Mouse (Mus musculus) kidney, postnatal 36 days (tissue): ENCODE measurements around the gene Clns1a.

ENCODE experiments used
- DNase-seq, 2 experiments: peaks; one replicate each; pipeline ENCODE4 v3.0.0; 2021 to 2022; ENCODE audit warnings: mixed read lengths in 2 of 2

The Clns1a gene

GRCm38 (mm10) chr7:97696506-97697254 is at the start of gene Clns1a:
TSS of gene Clns1a (plus strand) at chr7:97696634.
- DNase-seq, result peak; percentile 94 to 98

DNA sequence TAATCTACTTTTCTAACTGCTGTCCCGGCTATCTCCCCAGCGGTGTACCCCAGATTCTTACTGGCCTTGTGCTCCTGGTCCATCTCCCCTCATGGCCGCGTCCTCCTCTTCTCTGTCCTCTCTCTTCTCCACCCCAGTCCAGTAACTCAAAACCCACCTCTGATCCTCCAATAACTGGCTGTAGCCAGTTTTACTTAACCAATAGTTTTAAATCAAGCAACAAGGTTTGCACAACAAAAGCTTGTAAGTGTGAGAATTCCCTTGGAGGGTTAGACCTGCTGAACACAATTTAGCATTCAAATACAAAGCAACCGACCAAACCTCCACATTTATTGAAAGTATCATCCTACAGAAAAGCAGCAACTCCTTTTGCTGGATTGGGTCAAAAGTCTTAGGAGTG is 48.8 kb upstream of the Clns1a start:
- DNase-seq, result no peak

GRCm38 (mm10) chr7:97650729-97651128 is 45.7 kb upstream of the Clns1a start:
- DNase-seq, result no peak

DNA sequence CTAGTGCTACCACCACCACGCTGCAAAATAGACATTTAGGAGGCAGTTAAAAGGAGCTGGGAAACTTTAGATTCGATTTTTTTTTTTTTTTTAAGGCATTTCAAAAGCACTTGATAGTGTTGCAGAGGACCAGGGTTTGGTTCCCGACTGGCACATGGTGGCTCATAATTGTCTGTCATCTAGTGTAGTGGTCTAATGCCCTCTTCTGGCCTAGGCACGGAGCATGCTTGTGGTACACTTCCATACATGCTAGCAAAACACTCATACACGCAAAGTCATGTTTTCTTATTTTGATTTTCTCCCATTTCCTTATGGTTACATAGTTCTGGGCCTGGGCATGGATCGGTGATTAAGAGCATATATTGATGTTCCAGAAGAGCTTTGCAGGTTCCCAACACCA is 40.3 kb upstream of the Clns1a start:
- peak; percentile 12 to 17 for DNase-seq

GRCm38 (mm10) chr7:97661634-97662033 is 34.8 kb upstream of the Clns1a start:
- DNase-seq, result no peak

GRCm38 (mm10) chr7:97679239-97679638 is 17.2 kb upstream of the Clns1a start:
- peak in 1 of 2 experiments; percentile 25 for DNase-seq

DNA sequence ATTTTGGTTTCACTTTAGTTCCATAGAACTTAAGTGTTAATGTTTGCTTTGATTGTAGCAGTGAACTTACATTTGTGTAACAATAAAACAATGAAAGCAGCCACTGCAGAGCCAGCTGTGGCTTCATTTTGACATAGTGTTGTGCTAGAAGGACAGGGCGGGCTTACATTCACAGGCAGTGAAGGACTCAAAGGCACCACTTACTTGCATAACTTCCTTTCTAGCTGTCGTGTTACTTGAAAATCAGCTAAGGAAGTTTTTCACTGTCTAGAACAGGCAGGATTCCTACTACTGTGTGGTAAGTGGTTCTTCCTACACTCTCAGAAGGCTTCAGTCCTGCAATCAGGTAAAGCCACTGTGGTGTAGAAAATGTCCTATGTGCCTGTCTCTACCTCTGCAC is 8.6 kb upstream of the Clns1a start:
- DNase-seq, result no peak

- no peak for DNase-seq
These were observed 993 bp upstream of the Clns1a start for GRCm38 (mm10) chr7:97695441-97695840.

GRCm38 (mm10) chr7:97696133-97696505 is 315 bp upstream of the Clns1a start:
- no peak for DNase-seq

DNA sequence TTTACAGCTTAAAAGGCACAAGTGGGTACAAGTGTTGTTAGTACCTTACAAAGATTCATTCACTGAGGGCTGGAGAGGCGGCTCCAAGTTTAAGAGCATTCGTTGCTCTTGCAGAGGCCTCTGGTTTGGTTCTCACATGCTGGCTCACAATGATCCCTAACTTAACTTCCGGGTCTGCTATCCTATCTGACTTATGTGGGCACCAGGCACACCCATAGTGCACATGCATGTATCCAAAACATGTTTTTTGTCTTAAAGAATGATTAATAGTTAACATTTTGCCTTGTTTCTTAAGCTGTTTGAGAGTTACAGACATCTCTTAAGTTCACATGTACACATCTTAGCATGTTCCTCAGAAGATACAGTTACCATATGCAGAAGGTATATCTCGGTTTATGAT is 3.7 kb downstream of the Clns1a start:
- no peak for DNase-seq

GRCm38 (mm10) chr7:97701106-97701505 is 4.7 kb downstream of the Clns1a start:
- no peak for DNase-seq

GRCm38 (mm10) chr7:97707123-97707522 is 10.7 kb downstream of the Clns1a start:
- DNase-seq, result peak; percentile 43 to 77

- DNase-seq, result no peak
These were observed 11.4 kb downstream of the Clns1a start for GRCm38 (mm10) chr7:97707809-97708208.

DNA sequence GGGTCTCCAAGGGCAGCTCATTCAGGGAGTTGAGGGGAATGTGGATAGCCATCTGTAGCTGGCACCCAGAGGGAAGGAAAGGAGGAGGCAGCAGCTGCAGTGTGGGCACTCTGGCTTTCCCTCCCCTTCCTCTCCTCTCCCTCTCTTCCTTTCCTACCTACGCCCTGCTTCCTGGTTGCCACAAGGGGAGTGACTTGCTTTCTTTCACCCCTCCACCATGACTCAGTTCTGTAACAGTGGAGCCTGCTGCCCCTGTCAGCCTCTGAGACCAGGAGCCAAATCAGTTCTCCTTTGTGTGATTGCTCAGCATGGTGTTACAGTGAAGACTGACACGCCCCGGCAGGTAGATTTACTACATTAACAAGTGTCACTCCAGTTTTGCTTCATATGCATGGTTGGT is 12.8 kb downstream of the Clns1a start:
- DNase-seq, result no peak

DNA sequence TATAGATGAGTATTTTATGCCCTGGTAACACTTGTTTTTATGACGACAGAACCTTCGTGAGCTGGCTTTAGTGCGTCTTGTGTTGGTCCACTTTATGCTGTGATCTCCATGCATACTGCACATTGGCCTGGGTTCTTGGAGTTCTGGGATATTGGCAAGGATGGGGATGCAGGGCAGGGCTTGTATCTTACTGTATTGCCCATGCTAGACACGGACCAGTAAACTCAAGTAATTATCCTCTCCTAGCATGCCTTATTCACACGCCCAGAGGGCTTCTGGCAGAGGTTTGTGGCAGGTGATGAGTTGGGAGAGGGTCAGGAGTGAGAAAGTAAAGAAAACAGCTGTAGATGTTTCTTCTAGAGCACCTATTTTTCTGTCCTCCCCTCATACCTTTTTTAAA is 18.2 kb downstream of the Clns1a start:
- no peak for DNase-seq

DNA sequence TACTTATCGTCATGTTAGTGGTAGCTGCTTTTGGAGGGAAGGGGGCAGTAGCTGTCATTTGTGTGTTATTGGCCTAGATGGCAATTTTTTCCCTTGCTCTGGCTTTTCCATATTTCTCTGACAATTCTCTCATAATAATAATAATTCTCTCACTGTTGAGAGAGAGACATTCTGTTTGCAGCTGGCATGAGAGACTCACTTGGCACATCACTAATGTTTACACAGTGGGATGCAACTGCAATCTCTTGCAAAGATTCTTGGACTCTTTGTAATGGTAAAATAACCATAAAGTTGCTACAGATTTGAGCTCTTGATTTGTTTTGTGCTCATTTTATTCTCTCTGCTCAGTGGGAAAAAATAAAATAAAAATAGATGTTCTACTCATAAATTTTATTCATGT is 20.9 kb downstream of the Clns1a start:
- no peak for DNase-seq

- no peak for DNase-seq
These were observed 22.6 kb downstream of the Clns1a start for GRCm38 (mm10) chr7:97719078-97719477.

- peak in 1 of 2 experiments; percentile 12 for DNase-seq
These were observed 23.7 kb downstream of the Clns1a start for GRCm38 (mm10) chr7:97720109-97720508.

DNA sequence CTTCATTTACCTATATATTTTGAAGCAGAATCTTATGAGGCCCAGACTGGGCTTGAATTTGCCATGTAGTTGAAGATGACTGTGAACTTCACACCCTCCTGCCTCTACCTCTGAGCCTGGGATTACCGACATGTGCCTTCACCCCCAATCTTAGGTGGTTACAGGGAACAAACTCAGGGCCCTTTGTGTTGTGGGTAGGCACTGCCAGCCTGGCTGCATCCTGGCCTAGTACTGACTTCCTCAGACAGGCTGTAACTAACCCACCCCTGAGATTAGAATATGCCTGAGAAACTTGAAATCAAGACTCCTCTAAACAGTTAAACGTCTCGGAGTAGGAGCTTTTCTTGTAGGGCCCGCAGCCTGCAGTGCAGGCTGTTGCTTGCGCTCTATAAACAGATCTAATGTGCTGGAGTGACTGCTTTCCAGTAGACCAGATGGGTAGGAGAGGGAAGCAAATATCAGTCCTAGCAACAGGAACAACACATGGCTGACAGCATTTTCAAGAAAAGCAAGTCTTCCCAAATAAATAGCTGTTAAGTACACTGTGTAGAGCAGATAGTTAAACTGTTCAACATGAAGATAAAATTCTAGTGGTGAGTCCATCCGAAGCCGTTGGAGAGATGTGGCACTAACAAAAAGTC is 26.0 kb downstream of the Clns1a start:
- no peak for DNase-seq

DNA sequence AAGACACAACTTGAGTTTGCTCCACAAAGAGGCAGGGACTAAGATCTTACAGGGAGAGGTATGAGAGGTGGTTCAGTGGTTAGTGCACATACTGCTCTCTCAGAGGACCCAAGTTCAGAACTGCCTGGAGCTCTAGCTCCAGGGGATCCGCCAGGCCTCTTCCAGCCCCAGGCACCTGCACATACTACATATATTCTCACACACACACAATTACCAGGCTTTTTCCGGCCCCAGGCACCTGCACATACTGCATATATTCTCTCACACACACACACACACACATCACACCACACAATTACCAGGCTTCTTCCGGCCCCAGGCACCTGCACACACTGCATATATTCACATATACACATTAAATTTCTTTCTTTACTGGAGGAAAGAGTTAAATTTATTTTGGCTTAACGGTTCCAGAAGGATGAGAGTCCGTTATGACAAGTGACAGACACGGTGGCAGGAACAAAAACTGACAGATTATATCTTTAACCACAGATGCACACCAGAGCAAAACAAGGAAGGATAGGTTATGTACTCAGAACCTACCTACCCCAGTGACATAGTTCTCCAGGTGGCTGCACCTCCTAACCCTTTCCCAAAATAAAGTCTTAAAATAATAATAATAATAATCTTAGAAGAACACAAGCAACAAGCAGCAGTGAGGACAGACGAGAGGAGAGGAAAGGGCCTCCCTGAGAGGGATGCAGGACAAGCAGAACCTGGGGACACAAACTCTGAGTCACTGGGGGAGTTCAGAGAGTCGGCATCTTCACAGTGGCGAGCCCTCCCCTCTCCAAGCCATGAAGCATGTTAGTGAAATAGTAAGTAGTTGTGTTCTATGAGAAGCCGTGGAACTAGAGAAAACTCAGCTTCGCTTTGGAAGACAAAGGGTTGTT is 27.5 kb downstream of the Clns1a start:
- no peak for DNase-seq

DNA sequence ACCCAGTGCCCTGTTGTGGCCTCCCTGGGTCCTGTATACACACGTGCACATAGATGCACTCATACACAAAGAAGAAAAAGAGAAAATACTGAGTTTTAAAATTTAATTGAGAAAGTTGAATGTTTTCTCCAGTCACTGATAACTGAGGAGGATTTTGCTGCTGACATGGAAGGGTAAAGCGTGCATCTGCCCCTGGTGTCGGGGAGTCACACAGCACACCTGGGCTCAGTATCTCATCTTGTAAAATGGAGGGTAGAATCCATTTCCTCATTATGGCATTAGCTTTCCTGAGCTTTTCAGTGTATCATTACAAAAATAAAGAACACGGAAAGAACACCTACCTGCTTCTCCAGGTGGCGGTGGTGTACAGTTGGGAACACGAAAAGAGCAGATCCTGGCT is 29.0 kb downstream of the Clns1a start:
- no peak for DNase-seq

GRCm38 (mm10) chr7:97726080-97726479 is 29.6 kb downstream of the Clns1a start:
- DNase-seq, result no peak

- no peak for DNase-seq
These were observed 30.3 kb downstream of the Clns1a start for GRCm38 (mm10) chr7:97726778-97727177.
